Mouse (Mus musculus) CH12.LX (cell line): ENCODE measurements at regions not wholly inside any gene's neighbourhood (a gene's known extent, or its start where the extent isn't known, plus 50 kb on each side); places are given as distances from the start of the nearest gene placed in this dataset.

Source experiments
- CHD2 ChIP-seq: IDR thresholded peaks from 2 replicates; pipeline ENCODE4 v1.6.1; 2011; ENCODE audit warnings: low read length, improper control_type of control experiment
- CTCF ChIP-seq, 2 experiments: IDR thresholded peaks in 1 of 2; conservative IDR thresholded peaks in 1 of 2; 2 replicates each; pipeline ENCODE4 v1.5.1; 2011 to 2012; ENCODE audit warnings: low read depth in 2 of 2, low read length in 2 of 2, improper control_type of control experiment in 1 of 2, inconsistent platforms in 1 of 2, mild to moderate bottlenecking in 1 of 2, moderate library complexity in 1 of 2
- E2F4 ChIP-seq: IDR thresholded peaks from 2 replicates; pipeline ENCODE4 v1.6.1; 2011; ENCODE audit warnings: low read depth, low read length, improper control_type of control experiment; ENCODE audit not compliant: insufficient replicate concordance
- HCFC1 ChIP-seq: IDR thresholded peaks from 2 replicates; pipeline ENCODE4 v1.6.1; 2012; ENCODE audit warnings: low read depth, mild to moderate bottlenecking, inconsistent platforms, low read length, improper control_type of control experiment
- IRF4 ChIP-seq: IDR thresholded peaks from 2 replicates; pipeline ENCODE4 v1.6.1; 2014; ENCODE audit warnings: low read depth, mild to moderate bottlenecking, inconsistent platforms, low read length, improper control_type of control experiment
- JUND ChIP-seq: conservative IDR thresholded peaks from 2 replicates; pipeline ENCODE4 v1.6.1; 2011; ENCODE audit warnings: low read depth, low read length, improper control_type of control experiment
- MXI1 ChIP-seq: IDR thresholded peaks from 2 replicates; pipeline ENCODE4 v1.6.1; 2011; ENCODE audit warnings: mild to moderate bottlenecking, low read depth, low read length, improper control_type of control experiment
- NRF1 ChIP-seq: IDR thresholded peaks from 2 replicates; pipeline ENCODE4 v1.6.1; 2014; ENCODE audit warnings: low read depth, mild to moderate bottlenecking, inconsistent platforms, low read length, improper control_type of control experiment, moderate library complexity
- PAX5 ChIP-seq: IDR thresholded peaks from 2 replicates; pipeline ENCODE4 v1.6.1; 2012; ENCODE audit warnings: low read length, inconsistent platforms, mixed read lengths
- POLR2A ChIP-seq: IDR thresholded peaks from 2 replicates; pipeline ENCODE4 v1.6.1; 2011; ENCODE audit warnings: low read depth, mild to moderate bottlenecking, improper control_type of control experiment, low read length
- SMC3 ChIP-seq: IDR thresholded peaks from 2 replicates; pipeline ENCODE4 v1.6.1; 2011; ENCODE audit warnings: low read depth, low read length, improper control_type of control experiment
- USF2 ChIP-seq: conservative IDR thresholded peaks from 2 replicates; pipeline ENCODE4 v1.6.1; 2011; ENCODE audit warnings: low read depth, low read length, improper control_type of control experiment
- ZMIZ1 ChIP-seq: IDR thresholded peaks from 2 replicates; pipeline ENCODE4 v1.6.1; 2012; ENCODE audit warnings: low read depth, mild to moderate bottlenecking, inconsistent platforms, low read length, improper control_type of control experiment

- TF ChIP-seq POLR2A = no peak
- no peak for TF ChIP-seq IRF4
- no peak for TF ChIP-seq CTCF (conservative IDR thresholded peaks at IDR 0.05 in 1 of 2, IDR thresholded peaks at IDR 0.05 in 1 of 2; ENCODE audit: low read depth in 2 of 2, low read length in 2 of 2)
- TF ChIP-seq PAX5 = no peak
- no peak for TF ChIP-seq E2F4
- no peak for TF ChIP-seq NRF1
- TF ChIP-seq JUND = no peak
- TF ChIP-seq SMC3 = no peak
- TF ChIP-seq USF2 = no peak
- no peak for TF ChIP-seq CHD2
- TF ChIP-seq HCFC1 = no peak
- TF ChIP-seq MXI1 = no peak
- TF ChIP-seq ZMIZ1 = no peak
Measured at GRCm38 (mm10) chr2:133455484-133456170, 96.3 kb upstream of the Bmp2 start.
